Mouse (Mus musculus): Measurements from ENCODE around the gene Dclk2.

Gene Dclk2

GRCm38 (mm10) chr3:86920343-86921083 is at the start of gene Dclk2:
TSS of gene Dclk2 (minus strand) at chr3:86920852.
- CTCF ChIA-PET: no interaction called here

- CTCF ChIA-PET: interaction anchor here (0.6 to 1.0 kb wide), 2 partner anchors 12 to 40 kb away, joined by 3 to 4 read pairs; no protein-coding TSS in a partner anchor
Observed at GRCm38 (mm10) chr3:86962665-86963435, 42.2 kb upstream of the Dclk2 start.

DNA sequence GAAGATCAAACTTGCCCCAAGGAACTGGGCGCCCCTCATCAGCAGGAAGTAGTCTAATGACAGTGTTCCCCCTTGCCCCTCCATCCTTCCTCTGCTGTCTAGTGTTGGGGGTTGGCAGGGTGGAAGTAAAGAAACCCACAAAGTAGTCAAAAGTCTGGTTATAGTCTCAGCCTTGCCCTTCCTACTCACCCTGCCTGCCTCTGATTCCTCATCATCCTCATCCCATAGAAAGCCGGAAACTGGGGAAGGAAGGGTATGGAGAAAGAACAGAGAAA is 40.7 kb upstream of the Dclk2 start:
- CTCF ChIA-PET: interaction anchor here (0.6 kb wide), 1 partner anchor 679 kb away, joined by 3 read pairs; no protein-coding TSS in a partner anchor

DNA sequence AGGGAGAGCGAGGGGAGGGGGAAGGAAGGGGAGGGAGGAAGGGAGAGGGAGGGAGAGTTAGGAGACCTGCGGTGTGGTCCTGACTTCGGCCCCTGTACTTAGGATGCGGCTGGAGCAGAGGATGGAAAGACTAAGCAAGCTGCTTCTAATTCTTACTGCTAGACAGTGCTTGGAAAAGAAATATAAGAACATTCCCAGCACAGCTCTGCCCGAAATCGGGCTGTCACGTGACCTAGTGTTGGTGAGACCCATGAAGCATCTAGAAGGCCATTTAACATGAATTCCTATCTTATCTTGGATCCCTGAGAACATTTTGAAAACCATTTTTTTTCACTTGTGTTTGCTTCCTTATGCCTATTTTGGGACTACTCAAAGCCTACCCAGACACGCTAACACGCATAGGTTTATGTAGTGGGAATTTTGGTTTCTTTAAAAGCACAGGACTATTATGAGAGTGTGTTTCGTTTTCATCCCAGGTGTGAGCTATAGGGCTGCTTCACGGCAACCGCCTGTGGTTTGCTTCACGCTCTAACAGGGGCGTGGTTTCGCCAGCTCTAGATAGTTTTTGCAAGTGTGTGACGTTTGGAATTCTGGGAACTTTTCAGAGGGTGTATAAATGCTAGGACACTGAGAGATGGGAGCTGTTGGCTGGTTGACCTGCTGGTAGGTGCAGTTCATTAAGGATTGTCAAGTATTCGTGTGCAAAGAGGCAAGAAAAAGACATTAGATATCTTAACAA is 40.2 kb upstream of the Dclk2 start:
- CTCF ChIA-PET: interaction anchor here (0.6 to 0.8 kb wide), 3 partner anchors 678 to 1613 kb away, joined by 3 to 4 read pairs (median 3); no protein-coding TSS in a partner anchor

GRCm38 (mm10) chr3:86959088-86959487 is 38.4 kb upstream of the Dclk2 start:
- CTCF ChIA-PET: no interaction called here

- CTCF ChIA-PET: no interaction called here
Observed at GRCm38 (mm10) chr3:86955376-86955775, 34.7 kb upstream of the Dclk2 start.

DNA sequence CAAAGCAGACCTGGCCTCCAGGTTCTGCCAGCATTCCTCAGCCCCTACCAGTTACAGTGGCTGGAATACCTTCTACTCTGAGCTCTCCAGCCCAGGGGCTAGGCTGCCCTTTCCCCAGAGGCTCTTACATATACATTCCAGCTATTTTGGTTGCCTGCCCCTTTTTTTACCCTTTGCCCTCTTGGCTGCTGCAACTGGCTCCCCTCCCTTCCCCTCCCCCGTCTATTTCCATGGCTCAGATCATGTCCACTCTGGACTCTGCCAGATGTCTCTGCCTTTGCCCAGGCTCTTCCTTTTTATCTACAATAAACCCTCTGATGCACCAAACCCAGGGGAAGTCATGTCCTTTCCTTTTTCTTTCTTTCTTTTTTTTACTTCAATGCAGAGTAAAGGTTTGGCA is 33.9 kb upstream of the Dclk2 start:
- CTCF ChIA-PET: interaction anchor here (0.6 kb wide), 1 partner anchor 12 kb away, joined by 5 read pairs; no protein-coding TSS in a partner anchor

GRCm38 (mm10) chr3:86953819-86954218 is 33.2 kb upstream of the Dclk2 start:
- CTCF ChIA-PET: no interaction called here

- CTCF ChIA-PET: no interaction called here
Observed at GRCm38 (mm10) chr3:86950652-86951051, 30.0 kb upstream of the Dclk2 start.

DNA sequence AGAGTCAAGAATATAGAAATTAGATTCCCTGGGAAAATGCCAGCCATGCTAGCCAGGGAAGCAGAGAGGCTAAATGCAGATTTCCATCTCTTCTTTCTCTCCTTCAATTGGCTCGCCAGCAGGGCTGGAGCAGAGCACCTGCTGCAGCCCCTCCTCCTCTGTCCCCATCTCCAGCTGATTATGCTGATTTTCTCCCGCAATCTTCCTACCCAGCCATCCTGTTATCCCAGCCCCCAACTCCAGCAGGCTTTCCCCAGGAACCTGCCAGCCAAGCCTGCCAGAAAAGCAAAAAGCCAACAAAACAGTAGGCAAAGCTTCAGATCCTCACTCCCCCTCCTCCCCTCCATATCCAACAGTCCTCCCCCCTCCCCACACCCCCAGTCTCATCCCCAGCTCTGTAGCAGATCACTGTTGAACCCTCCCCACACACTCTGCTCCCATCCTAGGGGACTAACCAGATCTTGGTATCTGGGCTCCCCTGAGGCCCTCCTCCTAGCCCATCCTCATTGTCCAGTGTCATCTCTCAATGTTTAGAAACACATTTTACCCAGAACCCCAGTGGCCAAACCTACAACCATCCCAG is 15.7 kb upstream of the Dclk2 start:
- CTCF ChIA-PET: no interaction called here

DNA sequence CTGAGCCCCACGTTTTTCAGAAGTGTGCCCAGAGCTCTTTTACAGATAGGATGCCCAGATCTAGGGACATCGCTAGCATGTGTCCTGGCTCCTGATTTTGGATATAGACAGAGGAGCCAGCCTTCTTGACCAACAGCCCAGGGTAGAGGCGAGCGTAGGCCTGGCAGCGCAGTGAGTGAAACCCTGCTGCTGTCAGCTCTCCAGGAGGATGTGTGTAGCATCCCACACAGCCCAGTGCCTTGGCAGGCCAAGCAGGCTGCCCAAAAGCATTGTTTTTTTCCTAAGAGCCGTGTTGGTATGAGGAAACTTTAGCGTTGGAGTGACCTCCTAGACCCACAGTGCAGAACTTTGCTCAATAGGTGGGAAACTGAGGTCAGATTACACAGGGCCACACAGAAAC is 12.8 kb upstream of the Dclk2 start:
- CTCF ChIA-PET: interaction anchor here (0.8 kb wide), 1 partner anchor 57 kb away, joined by 3 read pairs; no protein-coding TSS in a partner anchor

DNA sequence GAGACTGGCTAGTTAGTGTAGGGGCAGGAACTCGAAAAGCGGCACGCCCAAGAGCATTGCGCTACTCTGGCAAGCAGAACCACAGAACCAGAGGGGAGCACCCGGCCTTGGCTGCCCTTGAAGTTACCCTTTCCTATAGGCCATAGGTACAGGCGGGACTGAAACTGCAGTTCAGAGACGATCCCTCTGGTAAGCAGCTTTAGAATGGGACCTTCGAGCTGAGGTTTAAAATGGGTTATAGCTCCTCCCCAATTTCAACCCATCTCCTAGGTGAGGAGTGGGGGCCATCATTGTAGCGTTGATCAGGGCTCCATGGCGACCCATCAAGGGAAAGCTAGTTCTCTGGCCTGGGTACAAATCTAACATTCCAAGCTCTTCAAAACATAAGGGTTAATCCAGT is 3.0 kb upstream of the Dclk2 start:
- CTCF ChIA-PET: interaction anchor here (0.6 kb wide), 1 partner anchor 39 kb away, joined by 4 read pairs; no protein-coding TSS in a partner anchor

GRCm38 (mm10) chr3:86921181-86921975 is 726 bp upstream of the Dclk2 start:
- CTCF ChIA-PET: interaction anchor here (1.1 kb wide), 1 partner anchor 8 kb away, joined by 3 read pairs; no protein-coding TSS in a partner anchor

DNA sequence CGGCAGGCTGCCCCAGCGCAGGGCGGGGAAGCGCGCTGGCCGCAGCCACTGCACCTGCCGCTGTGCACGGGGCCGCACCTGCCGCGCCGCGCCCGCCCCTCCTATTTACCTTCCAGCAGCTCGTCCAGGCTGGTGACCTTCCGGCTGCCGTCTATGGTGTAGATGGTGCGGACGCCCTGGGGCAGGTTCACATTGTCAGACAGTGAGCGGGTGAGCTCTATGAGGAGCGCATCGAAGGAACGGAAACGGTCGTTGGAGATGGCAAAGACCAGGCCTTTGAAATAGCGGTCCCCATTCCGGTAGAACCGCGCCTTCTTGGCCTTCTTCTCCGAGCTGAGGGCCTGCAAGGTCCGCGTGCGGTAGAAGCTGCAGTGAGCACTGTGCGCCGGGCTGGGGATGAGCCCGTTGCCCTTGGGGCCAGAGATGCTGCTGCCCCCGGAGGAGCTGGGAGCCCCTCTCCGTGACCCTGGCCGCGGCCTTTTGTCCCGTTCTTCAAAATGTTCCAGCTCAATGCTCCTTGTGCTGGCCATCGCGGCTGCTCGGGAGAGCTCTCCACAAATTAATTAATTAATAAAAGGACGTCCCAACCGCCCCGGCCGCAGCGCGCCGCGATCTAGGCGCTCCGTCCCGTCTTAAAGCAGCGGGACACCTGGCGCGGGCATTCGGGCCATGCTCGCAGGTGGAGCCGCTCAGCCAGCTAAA is 860 bp downstream of the Dclk2 start:
- CTCF ChIA-PET: interaction anchor here (1.1 kb wide), 1 partner anchor 90 kb away, joined by 3 read pairs; no protein-coding TSS in a partner anchor

GRCm38 (mm10) chr3:86917048-86917447 is 3.6 kb downstream of the Dclk2 start:
- CTCF ChIA-PET: no interaction called here

GRCm38 (mm10) chr3:86916626-86917025 is 4.0 kb downstream of the Dclk2 start:
- CTCF ChIA-PET: no interaction called here

DNA sequence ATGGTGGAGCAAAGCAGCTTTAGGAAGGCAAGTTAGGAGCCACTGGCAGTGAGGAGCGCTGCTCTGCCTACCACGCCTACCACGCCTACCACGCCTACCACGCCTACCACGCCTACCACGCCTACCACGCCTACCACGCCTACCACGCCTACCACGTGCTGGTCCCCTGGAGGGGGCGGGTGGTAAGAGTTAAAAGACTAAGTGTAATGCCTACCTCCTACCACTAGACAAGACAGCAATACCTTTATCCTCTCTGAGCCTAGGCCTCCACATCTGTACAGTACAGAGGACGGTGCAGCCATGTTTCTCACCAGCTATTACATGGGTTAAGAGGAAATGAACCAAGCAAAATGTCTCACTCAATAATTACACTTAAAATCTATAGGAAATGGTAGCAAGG is 5.4 kb downstream of the Dclk2 start:
- CTCF ChIA-PET: interaction anchor here (0.6 kb wide), 1 partner anchor 12 kb away, joined by 3 read pairs; no protein-coding TSS in a partner anchor

DNA sequence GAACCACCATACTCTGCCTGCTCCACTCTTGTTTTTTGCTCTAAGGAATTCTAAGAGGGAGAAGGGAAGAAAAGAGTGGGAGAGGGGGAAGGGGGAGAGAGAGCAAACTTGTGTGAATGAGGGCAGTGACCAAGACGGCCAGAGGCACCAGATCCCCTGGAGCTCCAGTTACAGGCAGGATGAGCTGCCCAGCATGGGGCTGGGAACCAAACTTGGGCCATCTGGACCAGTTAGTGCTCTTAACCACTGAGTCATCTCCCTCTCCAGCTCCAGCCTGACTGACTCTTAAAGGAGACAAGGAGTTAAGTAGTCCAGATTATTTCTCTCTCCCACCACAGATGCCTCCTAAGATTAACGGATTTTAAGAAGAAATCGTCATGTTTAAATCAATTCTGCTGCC is 6.3 kb downstream of the Dclk2 start:
- CTCF ChIA-PET: no interaction called here

DNA sequence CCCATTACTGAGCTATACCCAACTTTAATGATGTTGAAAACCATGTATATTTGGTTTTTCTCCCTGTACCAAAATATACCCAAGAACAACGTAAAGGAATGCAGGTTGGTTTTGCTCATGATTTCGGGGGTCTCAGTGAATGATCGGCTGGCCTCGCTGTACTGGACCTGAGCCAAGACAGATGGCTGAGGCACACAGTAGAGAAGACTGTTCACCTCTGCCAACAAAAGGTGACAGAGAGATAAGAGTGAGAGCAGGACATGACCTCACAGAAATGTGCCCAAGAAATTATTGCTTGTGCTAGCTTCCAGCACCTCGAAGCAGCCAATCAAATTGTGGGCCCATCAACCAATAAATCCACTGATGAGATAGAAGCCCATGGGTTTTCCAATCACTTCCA is 22.3 kb downstream of the Dclk2 start:
- CTCF ChIA-PET: no interaction called here

- CTCF ChIA-PET: no interaction called here
Observed at GRCm38 (mm10) chr3:86897551-86897950, 23.1 kb downstream of the Dclk2 start.

All from spleen, embryonic (tissue).